Mouse (Mus musculus) myocyte (in vitro differentiated cells): ENCODE measurements at regions not wholly inside any gene's neighbourhood (a gene's known extent, or its start where the extent isn't known, plus 50 kb on each side); places are given as distances from the start of the nearest gene placed in this dataset.

Experiments
- H3K27me3 ChIP-seq: one replicate; pipeline ENCODE4 v1.6.1; 2011; ENCODE audit not compliant: control insufficient read depth, insufficient read depth, insufficient read length
- H3K36me3 ChIP-seq: one replicate; pipeline ENCODE4 v1.6.1; 2011; ENCODE audit not compliant: control insufficient read depth, insufficient read depth
- H3K4me2 ChIP-seq: one replicate; pipeline ENCODE4 v1.6.1; 2011; ENCODE audit warnings: low read depth, control low read depth
- H3K4me3 ChIP-seq: one replicate; pipeline ENCODE4 v1.5.1; 2011; ENCODE audit warnings: mild to moderate bottlenecking, control low read depth, moderate library complexity
- H3K79me2 ChIP-seq: one replicate; pipeline ENCODE4 v1.6.1; 2011; ENCODE audit not compliant: control insufficient read depth, insufficient read depth
- H3ac ChIP-seq: one replicate; pipeline ENCODE4 v1.6.1; 2011; ENCODE audit not compliant: control insufficient read depth, insufficient read length
- CEBPB ChIP-seq: IDR thresholded peaks from 2 replicates; pipeline ENCODE4 v1.6.1; 2011; ENCODE audit warnings: mild to moderate bottlenecking, moderate library complexity; ENCODE audit not compliant: poor library complexity, insufficient read depth, severe bottlenecking
- E2F4 ChIP-seq: IDR thresholded peaks from one replicate; pipeline ENCODE4 v1.6.1; 2011; ENCODE audit warnings: mild to moderate bottlenecking, control low read depth, moderate library complexity; ENCODE audit not compliant: insufficient read depth
- MAX ChIP-seq: IDR thresholded peaks from one replicate; pipeline ENCODE4 v1.6.1; 2011; ENCODE audit warnings: low read depth, mild to moderate bottlenecking, control low read depth
- MYOD1 ChIP-seq, 3 experiments: IDR thresholded peaks; one replicate each; pipeline ENCODE4 v1.6.1; 2011; ENCODE audit warnings: control low read depth in 2 of 3, low read depth in 2 of 3, mild to moderate bottlenecking in 2 of 3, moderate library complexity in 1 of 3; ENCODE audit not compliant: insufficient read length in 2 of 3, control insufficient read depth in 1 of 3
- MYOG ChIP-seq, 3 experiments: IDR thresholded peaks; one replicate each; pipeline ENCODE4 v1.6.1; 2011; ENCODE audit warnings: control low read depth in 2 of 3, low read depth in 2 of 3, mild to moderate bottlenecking in 2 of 3; ENCODE audit not compliant: insufficient read length in 2 of 3, control insufficient read depth in 1 of 3, insufficient read depth in 1 of 3
- POLR2A ChIP-seq: IDR thresholded peaks from one replicate; pipeline ENCODE4 v1.6.1; 2011; ENCODE audit warnings: low read depth, mild to moderate bottlenecking, control low read depth, moderate library complexity; ENCODE audit not compliant: insufficient read length
- POLR2AphosphoS2 ChIP-seq: IDR thresholded peaks from one replicate; pipeline ENCODE4 v1.6.1; 2011; ENCODE audit warnings: low read depth, control low read depth; ENCODE audit not compliant: insufficient read length
- REST ChIP-seq: IDR thresholded peaks from one replicate; pipeline ENCODE4 v1.6.1; 2011; ENCODE audit warnings: mild to moderate bottlenecking, control low read depth, moderate library complexity; ENCODE audit not compliant: insufficient read depth, insufficient read length
- SRF ChIP-seq: IDR thresholded peaks from one replicate; pipeline ENCODE4 v1.6.1; 2011; ENCODE audit warnings: low read depth; ENCODE audit not compliant: control insufficient read depth, insufficient read length
- TCF12 ChIP-seq: IDR thresholded peaks from one replicate; pipeline ENCODE4 v1.6.1; 2011; ENCODE audit warnings: mild to moderate bottlenecking, control low read depth; ENCODE audit not compliant: poor library complexity, insufficient read depth, severe bottlenecking
- TCF3 ChIP-seq: IDR thresholded peaks from one replicate; pipeline ENCODE4 v1.6.1; 2011; ENCODE audit warnings: low read depth, control low read depth; ENCODE audit not compliant: insufficient read length
- USF1 ChIP-seq: IDR thresholded peaks from one replicate; pipeline ENCODE4 v1.6.1; 2011; ENCODE audit warnings: low read depth, mild to moderate bottlenecking, control low read depth, moderate library complexity

DNA sequence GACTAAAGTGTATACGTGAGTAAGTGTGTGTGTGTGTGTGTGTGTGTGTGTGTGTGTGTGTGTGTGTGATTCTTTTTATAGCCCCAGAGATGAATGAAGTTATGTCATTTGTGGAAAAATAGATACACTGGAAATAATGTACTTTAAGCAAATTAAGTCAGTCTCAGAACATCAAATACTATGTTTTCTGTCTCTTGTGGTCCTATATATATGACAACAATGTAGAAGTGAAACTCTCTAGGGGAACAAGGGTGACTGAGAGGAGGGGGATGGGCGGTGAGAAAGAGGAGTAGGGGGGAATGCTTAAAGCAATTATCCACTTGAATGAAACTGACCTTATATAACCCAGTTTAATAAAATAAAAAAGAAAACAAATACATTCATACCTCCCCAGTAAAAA lies 285.5 kb downstream of the Pten start:
- H3K27me3 ChIP-seq: no peaks in the 10 kb centered on the region
- H3K4me3 ChIP-seq: no peak overlapping the region
- no peak overlapping the region for H3K4me2 ChIP-seq
- H3ac ChIP-seq: no peak overlapping the region
- TF ChIP-seq USF1 (no peak), E2F4 (no peak), MAX (no peak), MYOG (IDR thresholded peaks at IDR 0.05; ENCODE audit: control insufficient read depth in 1 of 3, insufficient read depth in 1 of 3, insufficient read length in 2 of 3, low read depth in 2 of 3) (no peak), TCF12 (no peak), CEBPB (no peak), SRF (no peak), POLR2A (no peak), POLR2AphosphoS2 (no peak)
- no peaks in the 10 kb centered on the region for H3K36me3 ChIP-seq
- no peaks in the 10 kb centered on the region for H3K79me2 ChIP-seq

DNA sequence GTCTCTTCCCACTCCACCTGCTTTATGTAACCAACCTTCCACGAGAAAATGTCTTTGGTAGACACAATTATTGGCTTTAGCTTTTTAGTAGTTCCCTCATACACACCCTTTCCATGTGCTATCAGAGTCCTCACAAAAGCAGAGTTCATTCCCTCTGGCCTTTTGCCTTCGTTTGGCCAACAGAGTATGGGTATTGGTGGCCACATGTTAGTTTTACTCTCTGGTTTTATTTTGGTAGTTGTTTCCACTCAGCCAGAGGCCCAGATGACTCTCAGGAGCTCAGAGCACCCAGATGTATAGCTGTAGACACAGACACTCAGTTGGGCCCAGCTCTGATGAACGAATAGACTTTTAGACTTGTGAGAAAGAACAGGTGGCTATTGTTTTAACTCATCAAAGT lies 286.4 kb downstream of the Pten start:
- TF ChIP-seq CEBPB (no peak), TCF3 (no peak), MAX (no peak), SRF (no peak), E2F4 (no peak), POLR2AphosphoS2 (no peak)
- Histone ChIP-seq H3K4me3 (no peak overlapping the region), H3K4me2 (no peak overlapping the region), H3K36me3 (no peaks in the 10 kb centered on the region), H3K79me2 (no peaks in the 10 kb centered on the region), H3ac (no peak overlapping the region), H3K27me3 (no peaks in the 10 kb centered on the region)

DNA sequence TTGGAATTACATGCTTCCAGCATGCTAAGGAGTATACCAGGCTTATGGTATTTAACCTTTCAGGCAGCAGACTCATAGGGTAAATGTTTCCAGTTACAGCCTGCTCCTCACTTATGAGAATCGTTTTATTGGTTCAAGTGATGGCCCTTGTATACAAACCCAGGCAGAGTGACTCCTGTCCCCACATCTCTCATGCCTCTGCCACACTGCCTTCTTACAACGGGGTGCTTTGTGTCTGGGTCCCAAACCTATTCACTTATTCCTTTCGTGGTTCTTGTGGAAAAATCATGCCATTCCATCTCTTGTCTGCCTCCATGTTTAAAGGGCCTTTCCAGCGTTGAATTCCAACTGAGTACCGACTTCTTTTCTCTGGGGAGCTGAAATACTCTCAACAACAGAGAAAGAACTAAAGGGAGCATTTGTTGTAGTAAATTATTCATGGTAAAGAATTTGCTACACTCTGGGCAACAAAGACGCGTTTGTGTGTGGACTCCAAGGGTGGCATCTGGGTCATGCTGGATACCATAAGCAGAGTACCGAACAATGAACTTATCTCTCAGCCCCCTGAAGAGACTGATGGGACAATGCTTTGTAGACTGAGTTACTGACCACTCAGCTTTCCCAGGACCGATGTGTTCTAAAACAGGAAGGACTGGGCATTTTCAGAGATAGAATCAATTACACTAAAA lies 291.6 kb downstream of the Pten start:
- no peak overlapping the region for H3K4me3 ChIP-seq
- H3ac ChIP-seq: no peak overlapping the region
- no peaks in the 10 kb centered on the region for H3K36me3 ChIP-seq
- H3K4me2 ChIP-seq: no peak overlapping the region
- H3K27me3 ChIP-seq: peaks cover 5% of the 10 kb centered on the region
- H3K79me2 ChIP-seq: no peaks in the 10 kb centered on the region
- TF ChIP-seq TCF12 (no peak), USF1 (no peak), POLR2A (no peak)

DNA sequence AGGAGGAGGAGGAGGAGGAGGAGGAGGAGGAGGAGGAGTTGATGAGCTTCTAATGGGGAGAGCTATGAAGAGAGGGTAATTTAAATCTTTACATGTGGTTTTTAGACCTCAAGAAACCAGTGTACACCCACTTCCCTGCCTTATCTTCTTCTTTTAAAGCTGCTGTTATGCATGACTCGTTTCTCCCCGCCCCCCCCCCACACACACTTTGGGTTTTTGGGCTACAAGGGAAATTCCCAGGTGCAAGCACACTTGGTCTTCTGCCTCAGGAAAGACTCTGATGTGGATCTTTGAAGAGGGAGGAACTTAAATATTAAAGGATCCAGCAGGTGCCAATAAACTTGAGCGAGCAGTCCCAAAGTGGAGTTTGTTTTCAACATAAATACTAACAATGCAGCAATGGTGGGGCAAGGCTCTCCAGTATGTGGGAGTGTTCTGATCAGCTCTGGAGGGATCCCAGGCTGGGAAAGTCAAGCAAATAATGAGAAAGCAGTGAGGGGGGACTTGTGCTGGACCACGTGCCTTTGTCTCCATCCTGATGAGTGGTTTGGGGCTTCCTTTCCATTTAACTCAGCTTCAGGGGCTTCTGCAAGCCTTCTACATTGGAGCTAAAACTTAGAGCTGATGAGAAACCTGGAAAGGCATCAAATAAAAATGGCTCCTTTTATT lies 296.0 kb downstream of the Pten start:
- TF ChIP-seq TCF3: no peak
- TF ChIP-seq REST: no peak
- TF ChIP-seq TCF12: no peak
- no peak for TF ChIP-seq MYOD1 (IDR thresholded peaks at IDR 0.05; ENCODE audit: control insufficient read depth in 1 of 3, insufficient read length in 2 of 3, low read depth in 2 of 3)
- TF ChIP-seq POLR2AphosphoS2: no peak
- no peak for TF ChIP-seq USF1
- TF ChIP-seq MAX: no peak
- no peak for TF ChIP-seq MYOG (IDR thresholded peaks at IDR 0.05; ENCODE audit: control insufficient read depth in 1 of 3, insufficient read depth in 1 of 3, insufficient read length in 2 of 3, low read depth in 2 of 3)

DNA sequence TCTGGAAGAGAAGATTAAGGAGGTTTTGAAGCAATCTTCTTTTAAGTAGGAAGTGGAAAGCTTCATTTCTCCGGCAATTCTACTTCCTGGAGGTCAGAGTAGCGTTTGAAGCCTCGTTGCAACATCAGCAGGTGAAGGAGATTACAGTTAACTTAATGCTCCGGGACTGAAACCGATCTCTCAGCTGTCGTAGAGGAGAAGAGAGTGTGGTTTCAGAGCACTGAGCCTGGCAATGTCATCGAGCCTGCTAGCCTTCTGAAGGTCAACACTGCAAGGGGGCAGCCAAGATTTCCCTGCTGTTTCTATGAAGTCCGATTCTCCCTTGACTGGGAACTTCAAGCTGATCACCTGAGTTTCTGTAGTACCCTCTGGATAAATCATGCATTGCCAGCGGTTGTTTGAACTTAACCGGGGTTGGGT lies 299.1 kb downstream of the Pten start:
- no peaks in the 10 kb centered on the region for H3K27me3 ChIP-seq
- peak overlapping the region; percentile 27 for H3K4me2 ChIP-seq
- H3K36me3 ChIP-seq: no peaks in the 10 kb centered on the region
- no peak overlapping the region for H3ac ChIP-seq
- H3K4me3 ChIP-seq: no peak overlapping the region
- peak in 2 of 3 experiments; percentile 25 to 31 for TF ChIP-seq MYOG (IDR thresholded peaks at IDR 0.05; ENCODE audit: control insufficient read depth in 1 of 3, insufficient read depth in 1 of 3, insufficient read length in 2 of 3, low read depth in 2 of 3)
- TF ChIP-seq CEBPB: no peak
- H3K79me2 ChIP-seq: no peaks in the 10 kb centered on the region

More for the DNA sequence above, 296.0 kb downstream of the Pten start:
- H3K79me2 ChIP-seq: no peaks in the 10 kb centered on the region
- H3K36me3 ChIP-seq: no peaks in the 10 kb centered on the region
- peaks cover 5% of the 10 kb centered on the region for H3K27me3 ChIP-seq
- no peak overlapping the region for H3ac ChIP-seq
- H3K4me3 ChIP-seq: no peak overlapping the region
- no peak overlapping the region for H3K4me2 ChIP-seq
